9 mouse cellular contexts compared by ENCODE assay signal in genomic region chr15:78554545-78555313, GRCm38 (mm10). TPM values are rescaled to one million over a fixed set of nuclear protein-coding genes. Genes with fewer than 3 reads are reported as not detected.
DNase-seq lines count a peak whose midpoint lies in the region; ATAC-seq and TF ChIP-seq lines count a peak whose summit lies in the region.
"Had no signal": no experiment of that assay in that cellular context is flagged by ENCODE, and none has a peak within 500 bp of the region (broad histone marks: within the 10 kb centered on the region; RNA-seq: fewer than 3 reads in every experiment).

No protein-coding gene starts in this region.

- H3K27ac ChIP-seq in lung, postnatal 0 days (ENCODE audit: low read length): no peak overlapping the region
- H3K27ac ChIP-seq in stomach, embryonic 15.5 days: no peak overlapping the region

- no peaks in the 10 kb centered on the region for H3K9me3 ChIP-seq in lung, postnatal 0 days (ENCODE audit: low read length)
- H3K9me3 ChIP-seq in stomach, embryonic 15.5 days: no peaks in the 10 kb centered on the region

- H3K36me3 ChIP-seq in lung, postnatal 0 days (ENCODE audit: insufficient read depth, low read length): no peaks in the 10 kb centered on the region
- no peaks in the 10 kb centered on the region for H3K36me3 ChIP-seq in stomach, embryonic 15.5 days

- no peak for DNase-seq in frontal cortex, postnatal 25 days (ENCODE audit: low spot score in 2 of 2)
- DNase-seq in lung, postnatal 0 days (ENCODE audit: low spot score): no peak
- DNase-seq in lung, postnatal 14 days: no peak
- DNase-seq in heart, postnatal 4 days: peak; percentile 29
- no peak for DNase-seq in ovary, postnatal 14 days (ENCODE audit: low spot score)
- DNase-seq in right cerebral cortex, postnatal 10 days (ENCODE audit: low spot score in 2 of 2): no peak
- DNase-seq: cerebellum, postnatal 10 days had no signal

- H3K4me3 ChIP-seq in lung, postnatal 0 days (ENCODE audit: low read depth, low read length): no peak overlapping the region
- H3K4me3 ChIP-seq in stomach, embryonic 15.5 days (replicated peaks): peak overlapping the region; percentile 19; the same call in 1 of the 2 replicates

- no peak overlapping the region for H3K9ac ChIP-seq in lung, postnatal 0 days (replicated peaks; ENCODE audit: low read depth)
- no peak overlapping the region for H3K9ac ChIP-seq in stomach, embryonic 15.5 days

- H3K4me2 ChIP-seq in lung, postnatal 0 days (replicated peaks; ENCODE audit: low read depth, low read length): no peak overlapping the region
- H3K4me2 ChIP-seq in stomach, embryonic 15.5 days: peak overlapping the region; percentile 29

- H3K4me1 ChIP-seq in lung, postnatal 0 days (ENCODE audit: insufficient read depth, low read depth, low read length): no peaks in the 10 kb centered on the region
- no peaks in the 10 kb centered on the region for H3K4me1 ChIP-seq in stomach, embryonic 15.5 days

- WGBS in lung, postnatal 0 days: 66% methylated on average over 25 of the region's 25 CpGs
- 59% methylated on average over 25 of the region's 25 CpGs for WGBS in stomach, embryonic 15.5 days

- no peak for TF ChIP-seq EP300 in lung, postnatal 0 days (IDR thresholded peaks at IDR 0.05)

- peak; percentile 37 for TF ChIP-seq CTCF in lung, postnatal 0 days (IDR thresholded peaks at IDR 0.05)

- H3K27me3 ChIP-seq in lung, postnatal 0 days (replicated peaks; ENCODE audit: insufficient read depth, low read length): no peaks in the 10 kb centered on the region
- no peaks in the 10 kb centered on the region for H3K27me3 ChIP-seq in stomach, embryonic 15.5 days (replicated peaks)

- peak; percentile 59; the same call in 1 of the 2 replicates for ATAC-seq in frontal cortex, adult (ENCODE audit: low TSS enrichment)
- ATAC-seq in lung, postnatal 0 days: no peak
- ATAC-seq in stomach, embryonic 15.5 days (ENCODE audit: insufficient read depth, low FRiP score, low read depth): no peak

RNA-seq across cellular contexts. Expression of gene Sstr3, which starts 10.2 kb away (rescaled TPM):
- 0.06 and 0.10 TPM in 2 replicates for polyA plus RNA-seq in lung, postnatal 0 days (2015; fragmentation: Nextera tagmentation; extraction: Ambion mirVana)
- total RNA-seq in heart, postnatal 4 days (2021): under 1 TPM; 0.07 TPM
- 0.18 and 0.44 TPM in 2 replicates for polyA plus RNA-seq in stomach, embryonic 15.5 days (2015; fragmentation: Nextera tagmentation; extraction: Ambion mirVana)

RNA-seq across cellular contexts. Expression of gene Rac2, which starts 17.9 kb away (rescaled TPM):
- 29.7 and 32.1 TPM in 2 replicates for polyA plus RNA-seq in lung, postnatal 0 days (2015; fragmentation: Nextera tagmentation; extraction: Ambion mirVana)
- total RNA-seq in heart, postnatal 4 days (2021): 1 to 10 TPM; 2.1 to 2.6 TPM
- 26.5 and 36.5 TPM in 2 replicates for polyA plus RNA-seq in stomach, embryonic 15.5 days (2015; fragmentation: Nextera tagmentation; extraction: Ambion mirVana)

RNA-seq across cellular contexts. Expression of gene C1qtnf6, which starts 23.5 kb away (rescaled TPM):
- polyA plus RNA-seq in lung, postnatal 0 days (2015; fragmentation: Nextera tagmentation; extraction: Ambion mirVana): 19.1 and 21.5 TPM in 2 replicates
- 10 to 100 TPM; 63.6 to 64.5 TPM for total RNA-seq in heart, postnatal 4 days (2021)
- 23.9 and 25.0 TPM in 2 replicates for polyA plus RNA-seq in stomach, embryonic 15.5 days (2015; fragmentation: Nextera tagmentation; extraction: Ambion mirVana)

RNA-seq across cellular contexts. Expression of gene Cyth4, which starts 42.1 kb away (rescaled TPM):
- 14.5 and 16.1 TPM in 2 replicates for polyA plus RNA-seq in lung, postnatal 0 days (2015; fragmentation: Nextera tagmentation; extraction: Ambion mirVana)
- total RNA-seq in heart, postnatal 4 days (2021): 1 to 10 TPM; 4.2 to 5.6 TPM
- 10.7 and 11.0 TPM in 2 replicates for polyA plus RNA-seq in stomach, embryonic 15.5 days (2015; fragmentation: Nextera tagmentation; extraction: Ambion mirVana)

RNA-seq across cellular contexts. Expression of gene Il2rb, which starts 59.7 kb away (rescaled TPM):
- 0.63 and 0.67 TPM in 2 replicates for polyA plus RNA-seq in lung, postnatal 0 days (2015; fragmentation: Nextera tagmentation; extraction: Ambion mirVana)
- under 1 TPM; 0.27 to 0.41 TPM for total RNA-seq in heart, postnatal 4 days (2021)
- polyA plus RNA-seq in stomach, embryonic 15.5 days (2015; fragmentation: Nextera tagmentation; extraction: Ambion mirVana): 0.53 and 0.69 TPM in 2 replicates
